Mouse (Mus musculus) heart, embryonic 13.5 days (tissue): ENCODE measurements around the gene Scn4a. TPM values are rescaled to one million over a fixed set of nuclear protein-coding genes. Genes with fewer than 3 reads are reported as not detected.

Experiments used
- ATAC-seq: fragments of 200-750 bp; cut with Nextera tagmentation; 2 replicates; pipeline ENCODE4 v1.8.0; 2017; ENCODE audit warnings: moderate TSS enrichment; ENCODE audit not compliant: insufficient number of reproducible peaks, low FRiP score, low TSS enrichment; ENCODE audit errors: extremely low read depth
- H3K27ac ChIP-seq: fragments of 300-500 bp; sonication (generic); replicated peaks from 2 replicates; pipeline ENCODE4 v1.5.1; 2015; ENCODE audit warnings: moderate library complexity, mild to moderate bottlenecking, inconsistent platforms
- H3K27me3 ChIP-seq: fragments of 300-500 bp; sonication (generic); replicated peaks from 2 replicates; pipeline ENCODE4 v1.6.1; 2015; ENCODE audit warnings: mild to moderate bottlenecking, inconsistent platforms
- H3K36me3 ChIP-seq: fragments of 300-500 bp; sonication (generic); 2 replicates; pipeline ENCODE4 v1.6.1; 2015; ENCODE audit warnings: mild to moderate bottlenecking, inconsistent platforms
- H3K4me1 ChIP-seq: fragments of 300-500 bp; sonication (generic); 2 replicates; pipeline ENCODE4 v1.6.1; 2015; ENCODE audit warnings: inconsistent platforms
- H3K4me2 ChIP-seq: fragments of 300-500 bp; sonication (generic); 2 replicates; pipeline ENCODE4 v1.6.1; 2015; ENCODE audit warnings: inconsistent platforms, mild to moderate bottlenecking, moderate library complexity
- H3K4me3 ChIP-seq: fragments of 300-500 bp; sonication (generic); 2 replicates; pipeline ENCODE4 v1.5.1; 2015; ENCODE audit warnings: moderate library complexity, mild to moderate bottlenecking, inconsistent platforms
- H3K9ac ChIP-seq: fragments of 300-500 bp; sonication (generic); 2 replicates; pipeline ENCODE4 v1.6.1; 2015; ENCODE audit warnings: inconsistent platforms, mild to moderate bottlenecking, moderate library complexity
- H3K9me3 ChIP-seq: fragments of 300-500 bp; sonication (generic); 2 replicates; pipeline ENCODE4 v1.6.1; 2016; ENCODE audit warnings: inconsistent platforms
- WGBS: fragments of 180-500 bp; shearing (Covaris S2); methylation state at CpG from one replicate; pipeline ENCODE4 v1.1.7; 2015; ENCODE audit warnings: mixed read lengths; 5-methylcytosine and 5-hydroxymethylcytosine counted together
- polyA plus RNA-seq: library from polyadenylated mRNA; unstranded; fragments of >200 nt; fragmentation: Nextera tagmentation; extraction: Ambion mirVana; gene quantifications from 2 replicates; pipeline ENCODE4 v1.2.1, GENCODE M21; 2015

The Scn4a gene
- polyA plus RNA-seq, 1 experiment from 2014 or later: 0.08 TPM

- H3K4me2 ChIP-seq: no peak overlapping the region
- H3K27me3 ChIP-seq: peaks cover 3% of the 10 kb centered on the region; the same call in 1 of the 2 replicates
- H3K9ac ChIP-seq: no peak overlapping the region
- no peaks in the 10 kb centered on the region for H3K36me3 ChIP-seq
- H3K27ac ChIP-seq: no peak overlapping the region
- H3K4me3 ChIP-seq: no peak overlapping the region
- 63% methylated on average over 5 of the region's 5 CpGs for WGBS
- no peak; the same call in 1 of the 2 replicates for ATAC-seq
- H3K4me1 ChIP-seq: peaks cover 3% of the 10 kb centered on the region; the same call in 1 of the 2 replicates
- H3K9me3 ChIP-seq: no peaks in the 10 kb centered on the region
Observed at GRCm38 (mm10) chr11:106313533-106313932, 39.6 kb downstream of the Scn4a start.

GRCm38 (mm10) chr11:106310123-106310522 lies 43.0 kb downstream of the Scn4a start:
- H3K4me3 ChIP-seq: no peak overlapping the region
- H3K27ac ChIP-seq: no peak overlapping the region
- H3K4me1 ChIP-seq: no peaks in the 10 kb centered on the region
- no peaks in the 10 kb centered on the region for H3K36me3 ChIP-seq
- no peaks in the 10 kb centered on the region for H3K9me3 ChIP-seq
- no peak overlapping the region for H3K9ac ChIP-seq
- WGBS: 62% methylated on average over 5 of the region's 5 CpGs
- no peak for ATAC-seq
- no peak overlapping the region for H3K4me2 ChIP-seq
- H3K27me3 ChIP-seq: no peaks in the 10 kb centered on the region

GRCm38 (mm10) chr11:106308162-106308561 lies 44.9 kb downstream of the Scn4a start:
- Histone ChIP-seq H3K9me3 (no peaks in the 10 kb centered on the region), H3K4me3 (no peak overlapping the region), H3K4me1 (no peaks in the 10 kb centered on the region), H3K27ac (no peak overlapping the region), H3K36me3 (no peaks in the 10 kb centered on the region), H3K4me2 (no peak overlapping the region), H3K9ac (no peak overlapping the region), H3K27me3 (no peaks in the 10 kb centered on the region)
- ATAC-seq: no peak
- WGBS: 72% methylated on average over 11 of the region's 11 CpGs

- Histone ChIP-seq H3K4me1 (no peaks in the 10 kb centered on the region), H3K27ac (no peak overlapping the region), H3K9me3 (no peaks in the 10 kb centered on the region), H3K4me2 (no peak overlapping the region), H3K9ac (no peak overlapping the region), H3K36me3 (no peaks in the 10 kb centered on the region), H3K27me3 (no peaks in the 10 kb centered on the region), H3K4me3 (no peak overlapping the region)
- 57% methylated on average over 5 of the region's 5 CpGs for WGBS
- ATAC-seq: no peak
Observed at GRCm38 (mm10) chr11:106307432-106307831, 45.7 kb downstream of the Scn4a start.

GRCm38 (mm10) chr11:106306758-106307157 lies 46.3 kb downstream of the Scn4a start:
- no peak overlapping the region for H3K4me2 ChIP-seq
- no peaks in the 10 kb centered on the region for H3K9me3 ChIP-seq
- no peak overlapping the region for H3K4me3 ChIP-seq
- ATAC-seq: no peak
- WGBS: 87% methylated on average over 9 of the region's 9 CpGs
- no peak overlapping the region for H3K27ac ChIP-seq
- H3K9ac ChIP-seq: no peak overlapping the region
- no peaks in the 10 kb centered on the region for H3K27me3 ChIP-seq
- H3K4me1 ChIP-seq: no peaks in the 10 kb centered on the region
- H3K36me3 ChIP-seq: no peaks in the 10 kb centered on the region

GRCm38 (mm10) chr11:106306065-106306385 lies 47.1 kb downstream of the Scn4a start:
- Histone ChIP-seq H3K4me2 (no peak overlapping the region), H3K27me3 (no peaks in the 10 kb centered on the region; the same call in 1 of the 2 replicates), H3K4me1 (no peaks in the 10 kb centered on the region), H3K9me3 (no peaks in the 10 kb centered on the region), H3K9ac (no peak overlapping the region), H3K36me3 (no peaks in the 10 kb centered on the region), H3K4me3 (no peak overlapping the region), H3K27ac (no peak overlapping the region)
- WGBS: 88% methylated on average over 3 of the region's 3 CpGs
- ATAC-seq: no peak

- Histone ChIP-seq H3K36me3 (no peaks in the 10 kb centered on the region), H3K4me3 (no peak overlapping the region), H3K4me2 (no peak overlapping the region), H3K4me1 (no peaks in the 10 kb centered on the region), H3K27me3 (no peaks in the 10 kb centered on the region; the same call in none of the 2 replicates), H3K9ac (no peak overlapping the region), H3K9me3 (no peaks in the 10 kb centered on the region), H3K27ac (no peak overlapping the region)
- no peak for ATAC-seq
- WGBS: 75% methylated on average over 10 of the region's 10 CpGs
Observed at GRCm38 (mm10) chr11:106305348-106306064, 47.6 kb downstream of the Scn4a start.

- H3K4me3 ChIP-seq: no peak overlapping the region
- no peaks in the 10 kb centered on the region for H3K4me1 ChIP-seq
- WGBS: 14% methylated on average over 2 of the region's 2 CpGs
- no peak overlapping the region for H3K27ac ChIP-seq
- H3K27me3 ChIP-seq: no peaks in the 10 kb centered on the region; the same call in none of the 2 replicates
- no peak overlapping the region for H3K9ac ChIP-seq
- no peak overlapping the region for H3K4me2 ChIP-seq
- no peaks in the 10 kb centered on the region for H3K36me3 ChIP-seq
- no peak for ATAC-seq
- H3K9me3 ChIP-seq: no peaks in the 10 kb centered on the region
Observed at GRCm38 (mm10) chr11:106302634-106303033, 50.5 kb downstream of the Scn4a start.

- no peaks in the 10 kb centered on the region for H3K36me3 ChIP-seq
- no peak for ATAC-seq
- H3K9ac ChIP-seq: no peak within 1 kb of the TSS
- H3K27ac ChIP-seq: no peak within 1 kb of the TSS
- H3K4me3 ChIP-seq: no peak within 1 kb of the TSS
- H3K27me3 ChIP-seq: no peaks in the 10 kb centered on the region; the same call in none of the 2 replicates
- H3K9me3 ChIP-seq: no peaks in the 10 kb centered on the region
- 74% methylated on average over 9 of the region's 9 CpGs for WGBS
- no peaks in the 10 kb centered on the region for H3K4me1 ChIP-seq
- no peak within 1 kb of the TSS for H3K4me2 ChIP-seq
Observed at GRCm38 (mm10) chr11:106301765-106302164, 51.3 kb downstream of the Scn4a start, which contains the start of gene Gh. Gh (minus strand) TSS chr11:106301865.

GRCm38 (mm10) chr11:106291861-106292260 lies 61.2 kb downstream of the Scn4a start:
- WGBS: 75% methylated on average over 2 of the region's 2 CpGs
- H3K27ac ChIP-seq: no peak overlapping the region
- no peak overlapping the region for H3K4me2 ChIP-seq
- H3K36me3 ChIP-seq: no peaks in the 10 kb centered on the region
- no peaks in the 10 kb centered on the region for H3K27me3 ChIP-seq
- H3K9ac ChIP-seq: no peak overlapping the region
- H3K4me1 ChIP-seq: peaks cover 6% of the 10 kb centered on the region; the same call in 1 of the 2 replicates
- H3K9me3 ChIP-seq: no peaks in the 10 kb centered on the region
- ATAC-seq: no peak
- H3K4me3 ChIP-seq: no peak overlapping the region

GRCm38 (mm10) chr11:106290376-106290775 lies 62.7 kb downstream of the Scn4a start:
- Histone ChIP-seq H3K27ac (no peak overlapping the region), H3K27me3 (no peaks in the 10 kb centered on the region), H3K9me3 (no peaks in the 10 kb centered on the region), H3K4me3 (no peak overlapping the region), H3K36me3 (no peaks in the 10 kb centered on the region), H3K4me2 (no peak overlapping the region), H3K4me1 (peaks cover 9% of the 10 kb centered on the region), H3K9ac (no peak overlapping the region)
- WGBS: 84% methylated on average over 5 of the region's 5 CpGs
- no peak for ATAC-seq

GRCm38 (mm10) chr11:106289369-106289768 lies 63.7 kb downstream of the Scn4a start:
- Histone ChIP-seq H3K36me3 (no peaks in the 10 kb centered on the region), H3K4me2 (no peak overlapping the region), H3K4me1 (peaks cover 9% of the 10 kb centered on the region), H3K27ac (no peak overlapping the region), H3K27me3 (no peaks in the 10 kb centered on the region), H3K9ac (no peak overlapping the region), H3K9me3 (no peaks in the 10 kb centered on the region), H3K4me3 (no peak overlapping the region)
- ATAC-seq: peak; percentile 31; the same call in 1 of the 2 replicates
- 32% methylated on average over 8 of the region's 8 CpGs for WGBS
